Mouse (Mus musculus) CH12F3 (cell line): ENCODE measurements around the gene Bloc1s4.
"Not testable (repeated sequence)": the region's sequence is repeated elsewhere in the genome, so short reads cannot be mapped to it uniquely, and the experiment has no call there.

Experiments
- in situ Hi-C: fragments of 300-500 bp; cut with MboI; formaldehyde crosslinking; loops from 2 replicates; pipeline ENCODE4 v1.14.3; 2020; ENCODE audit warnings: low sequenced_read_pairs

Gene Bloc1s4

GRCm38 (mm10) chr5:36748536-36749061 is at the start of gene Bloc1s4:
Bloc1s4 (minus strand) TSS chr5:36748650.
- in situ Hi-C loops, result loop anchor here (10.0 kb wide), 1 partner anchor 274 kb away; no protein-coding TSS in a partner anchor

DNA sequence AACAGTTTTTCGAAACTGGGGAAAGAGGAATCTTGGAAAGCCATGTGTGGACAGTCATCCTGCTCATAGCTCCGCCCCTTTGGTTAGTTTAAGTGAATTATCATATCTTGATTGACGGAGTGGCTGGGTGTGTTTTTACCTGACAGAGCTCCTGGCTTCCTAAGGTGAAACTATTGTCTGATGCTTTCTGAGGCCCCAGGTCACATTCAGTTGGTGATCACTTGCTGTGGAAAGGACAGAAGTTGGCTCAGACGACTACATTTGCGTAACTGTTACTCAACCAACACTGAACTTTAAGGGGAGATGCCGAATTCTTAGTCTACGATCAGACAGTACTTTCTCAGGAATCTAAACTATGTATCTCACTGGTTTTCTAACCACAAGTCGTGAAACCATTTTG is 48.8 kb upstream of the Bloc1s4 start:
- in situ Hi-C loops, result no loop called here

GRCm38 (mm10) chr5:36796296-36797014 is 48.0 kb upstream of the Bloc1s4 start, which contains the start of gene Mrfap1:
Mrfap1 (minus strand) TSS chr5:36796772.
- in situ Hi-C loops, result not testable (repeated sequence)

DNA sequence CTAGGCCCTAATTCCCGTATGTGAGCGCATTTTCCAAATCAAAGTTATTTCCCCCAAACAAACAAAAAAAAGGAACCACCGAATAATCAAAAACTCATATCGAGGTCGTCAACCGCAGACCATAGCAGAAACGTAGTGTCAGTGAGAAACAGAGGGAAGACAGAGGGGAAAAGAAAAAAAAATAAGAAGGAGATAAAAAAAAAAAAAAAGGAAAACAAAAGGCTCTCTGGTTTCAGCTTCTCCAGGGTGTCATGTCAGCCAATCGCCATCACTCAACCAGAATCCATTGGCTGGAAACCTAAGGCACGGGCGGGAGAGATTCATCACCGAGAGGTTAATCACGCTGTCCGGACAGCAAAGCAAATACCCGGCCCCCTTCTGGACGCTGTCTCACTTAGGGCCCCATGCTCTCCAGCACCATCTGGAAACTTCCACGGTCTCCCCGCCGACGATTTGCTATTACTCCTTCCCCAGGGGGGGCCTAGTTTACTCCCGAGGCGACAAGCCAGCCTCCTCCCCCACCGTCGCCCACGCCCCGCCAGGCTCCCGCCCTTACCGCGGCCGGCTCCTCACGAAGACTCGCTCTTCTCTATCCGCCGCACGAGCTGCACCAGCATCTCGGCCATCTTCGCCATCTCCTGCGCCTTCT is 47.3 kb upstream of the Bloc1s4 start:
- in situ Hi-C loops, result not testable (repeated sequence)

GRCm38 (mm10) chr5:36791861-36792260 is 43.4 kb upstream of the Bloc1s4 start:
- in situ Hi-C loops, result no loop called here

- in situ Hi-C loops, result no loop called here
These were observed 37.6 kb upstream of the Bloc1s4 start for GRCm38 (mm10) chr5:36786052-36786451.

DNA sequence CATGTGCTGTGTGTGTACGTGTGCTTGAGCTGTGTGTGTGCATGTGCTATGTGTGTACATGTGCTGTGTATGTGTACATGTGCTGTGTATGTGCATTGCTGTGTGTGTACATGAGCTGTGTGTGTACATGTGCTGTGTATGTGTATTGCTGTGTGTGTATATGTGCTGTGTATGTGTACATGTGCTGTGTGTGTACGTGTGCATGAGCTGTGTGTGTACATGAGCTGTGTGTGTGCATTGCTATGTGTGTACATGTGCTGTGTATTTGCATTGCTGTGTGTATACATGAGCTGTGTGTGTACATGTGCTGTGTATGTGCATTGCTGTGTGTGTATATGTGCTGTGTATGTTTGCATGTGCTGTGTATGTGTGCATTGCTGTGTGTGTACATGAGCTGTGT is 31.1 kb upstream of the Bloc1s4 start:
- in situ Hi-C loops, result no loop called here

DNA sequence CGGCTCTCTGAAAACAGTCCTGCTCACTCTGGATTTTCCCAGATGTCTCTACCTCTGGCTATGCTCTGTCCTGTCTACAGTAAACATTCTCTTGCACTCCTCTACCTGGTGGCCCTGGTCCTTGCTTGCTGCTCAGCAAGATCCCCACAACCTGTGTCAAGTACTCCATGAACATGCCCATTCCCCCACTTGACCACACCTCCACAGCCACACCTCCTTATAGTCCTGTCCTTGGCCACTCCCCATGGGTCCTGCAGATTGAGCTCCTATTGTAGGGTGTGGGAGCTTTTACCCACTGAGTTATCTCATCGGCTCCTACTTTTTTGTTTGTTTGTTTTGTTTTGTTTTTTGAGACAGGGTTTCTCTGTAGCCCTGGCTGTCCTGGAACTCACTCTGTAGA is 30.5 kb upstream of the Bloc1s4 start:
- in situ Hi-C loops, result no loop called here

- in situ Hi-C loops, result no loop called here
These were observed 28.7 kb upstream of the Bloc1s4 start for GRCm38 (mm10) chr5:36777186-36777585.

DNA sequence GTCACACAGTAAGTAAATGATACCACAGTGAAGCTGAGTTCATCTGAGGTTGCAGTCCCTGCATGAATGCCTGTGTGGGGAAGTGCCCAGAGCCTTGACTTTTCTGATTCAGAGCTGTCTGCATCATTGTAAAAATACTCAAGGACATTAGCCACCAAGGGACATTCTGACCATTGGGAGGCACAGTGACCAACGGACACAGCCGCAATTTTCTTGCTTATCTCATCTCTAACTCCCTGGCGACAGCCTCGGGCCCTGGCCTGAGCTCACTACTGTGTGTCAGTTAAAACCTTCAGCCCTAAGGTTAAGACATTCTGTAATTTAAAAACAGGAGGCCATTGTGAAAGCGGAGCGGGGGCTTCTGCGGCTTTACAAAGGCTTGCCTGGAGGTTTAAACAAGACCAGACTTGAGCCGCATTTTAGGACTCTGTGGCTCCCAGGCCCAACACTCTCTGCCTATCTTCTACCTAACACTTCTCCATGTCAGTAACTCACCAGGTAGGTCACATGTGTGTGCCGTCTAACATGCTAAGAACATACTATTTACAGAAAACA is 27.6 kb upstream of the Bloc1s4 start:
- in situ Hi-C loops, result no loop called here

DNA sequence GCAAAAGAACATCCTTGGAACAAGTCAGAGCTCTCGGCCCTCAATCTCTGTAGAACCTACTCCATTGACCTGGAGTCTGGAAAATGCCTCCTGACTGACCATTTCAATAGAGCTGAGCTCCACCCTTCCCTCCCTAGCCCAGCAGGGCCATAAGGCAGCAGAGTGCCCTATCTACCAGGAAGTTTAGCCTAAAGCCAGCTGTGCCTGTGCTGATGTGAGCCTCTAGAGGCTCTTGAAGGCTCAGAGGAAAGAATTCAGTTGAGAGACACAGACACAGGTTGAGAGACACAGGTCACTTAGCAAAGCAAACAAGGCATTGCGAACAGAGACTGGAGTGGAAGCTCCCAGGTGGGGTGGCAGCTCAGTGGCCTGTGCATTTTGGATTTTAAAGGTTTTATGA is 26.9 kb upstream of the Bloc1s4 start:
- in situ Hi-C loops, result no loop called here

- in situ Hi-C loops, result no loop called here
These were observed 24.1 kb upstream of the Bloc1s4 start for GRCm38 (mm10) chr5:36772586-36772985.

GRCm38 (mm10) chr5:36769603-36770002 is 21.2 kb upstream of the Bloc1s4 start:
- in situ Hi-C loops, result no loop called here

GRCm38 (mm10) chr5:36766958-36767703 is 18.7 kb upstream of the Bloc1s4 start:
- in situ Hi-C loops, result no loop called here

DNA sequence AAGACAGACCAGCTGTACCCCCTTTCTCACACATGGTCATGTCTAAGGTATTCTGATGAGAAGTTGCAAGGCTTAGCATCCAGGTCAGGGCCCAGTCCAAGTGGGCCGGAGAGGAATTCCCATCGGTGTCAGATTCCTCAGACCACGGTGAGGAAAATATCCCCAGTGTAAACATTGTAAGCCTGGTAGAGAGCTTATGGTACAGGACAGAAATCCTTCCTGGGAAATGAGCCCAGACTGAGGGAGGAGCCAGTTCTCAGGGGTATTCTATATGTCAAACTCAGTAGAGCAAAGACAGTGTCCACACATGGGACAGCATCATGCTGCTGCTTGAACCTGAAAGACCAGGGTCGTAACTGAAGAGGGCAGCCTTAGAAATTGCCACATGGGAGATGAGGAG is 11.4 kb upstream of the Bloc1s4 start:
- in situ Hi-C loops, result no loop called here

DNA sequence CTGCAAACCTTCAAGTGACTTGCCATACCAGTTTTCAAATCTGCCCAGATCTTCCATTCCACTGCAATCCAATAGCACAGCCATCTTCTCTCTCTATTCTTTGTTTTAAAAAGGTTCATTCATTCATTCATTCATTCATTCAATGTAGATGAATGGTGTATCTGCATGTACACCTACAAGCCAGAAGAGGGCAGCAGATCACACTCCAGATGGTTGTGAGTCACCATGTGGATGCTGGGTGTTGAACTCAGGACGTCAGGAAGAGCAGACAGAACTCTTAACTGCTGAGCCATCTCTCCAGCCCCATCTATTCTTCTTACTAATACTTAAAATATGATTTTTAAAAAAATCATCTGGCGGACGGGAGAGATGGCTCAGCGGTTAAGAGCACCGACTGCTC is 8.6 kb upstream of the Bloc1s4 start:
- in situ Hi-C loops, result no loop called here

- in situ Hi-C loops, result no loop called here
These were observed 1.9 kb upstream of the Bloc1s4 start for GRCm38 (mm10) chr5:36750119-36751078.

DNA sequence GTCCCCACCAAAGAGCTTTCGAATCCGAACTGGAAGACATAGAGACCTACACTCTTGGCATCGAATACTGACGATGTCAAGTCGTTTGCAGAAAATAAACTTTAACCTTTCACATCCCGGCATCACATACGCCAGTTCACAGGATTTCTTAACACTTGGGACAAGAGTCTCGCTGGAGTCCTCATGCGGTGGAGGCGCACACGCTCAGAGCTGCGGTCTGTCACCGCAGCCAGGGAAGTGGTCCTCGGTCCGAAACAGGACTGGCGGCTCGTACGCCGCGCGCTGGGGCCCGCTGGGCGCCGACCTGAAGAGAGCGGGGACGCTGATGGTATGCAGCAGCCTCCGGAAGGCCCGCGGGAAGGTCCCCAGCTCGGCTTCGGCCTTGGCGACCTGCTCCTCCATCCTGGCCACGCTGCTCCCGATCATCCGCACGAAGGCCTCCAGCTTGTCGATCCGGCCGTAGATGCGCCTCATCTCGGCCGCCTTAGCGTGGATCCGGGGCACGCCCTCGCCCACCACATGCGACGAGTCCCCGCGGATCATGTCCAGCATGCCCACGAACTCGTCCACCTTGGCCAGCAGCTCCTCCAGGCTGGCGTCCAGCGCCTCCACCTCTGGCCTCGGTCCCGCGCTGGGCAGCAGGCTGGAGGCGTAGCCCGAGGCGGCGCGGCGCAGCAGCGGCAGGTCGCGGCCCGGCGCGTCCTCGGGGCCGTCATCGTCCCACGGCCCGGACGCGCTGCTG is 485 bp downstream of the Bloc1s4 start:
- in situ Hi-C loops, result loop anchor here (10.0 kb wide), 1 partner anchor 273 kb away; no protein-coding TSS in a partner anchor

DNA sequence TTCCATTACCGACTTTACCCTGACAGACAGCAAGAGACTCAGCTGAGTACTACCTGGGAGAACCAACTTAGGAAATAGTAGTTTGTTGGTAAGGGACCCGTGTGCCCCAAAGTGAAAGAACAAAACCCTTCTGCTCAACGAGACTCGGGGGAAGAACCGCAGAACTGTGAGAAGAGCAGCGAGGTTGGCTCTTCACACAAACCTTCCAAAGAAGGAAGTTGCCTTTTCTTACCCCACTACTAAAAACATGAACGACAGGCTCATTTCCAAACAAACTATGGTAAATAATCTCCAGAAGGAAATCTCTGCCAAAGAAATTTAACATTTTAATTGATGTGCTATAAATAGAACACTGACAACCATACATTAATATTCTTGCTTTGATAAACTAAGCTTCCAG is 1.4 kb downstream of the Bloc1s4 start:
- in situ Hi-C loops, result loop anchor here (10.0 kb wide), 1 partner anchor 272 kb away; no protein-coding TSS in a partner anchor
